Mouse (Mus musculus) testis, postnatal 10 days (tissue): Measurements from ENCODE around the gene Pcolce2.

Source experiments
- DNase-seq: peaks from one replicate; pipeline ENCODE4 v3.0.0; 2021; ENCODE audit warnings: low spot score

The Pcolce2 gene

DNA sequence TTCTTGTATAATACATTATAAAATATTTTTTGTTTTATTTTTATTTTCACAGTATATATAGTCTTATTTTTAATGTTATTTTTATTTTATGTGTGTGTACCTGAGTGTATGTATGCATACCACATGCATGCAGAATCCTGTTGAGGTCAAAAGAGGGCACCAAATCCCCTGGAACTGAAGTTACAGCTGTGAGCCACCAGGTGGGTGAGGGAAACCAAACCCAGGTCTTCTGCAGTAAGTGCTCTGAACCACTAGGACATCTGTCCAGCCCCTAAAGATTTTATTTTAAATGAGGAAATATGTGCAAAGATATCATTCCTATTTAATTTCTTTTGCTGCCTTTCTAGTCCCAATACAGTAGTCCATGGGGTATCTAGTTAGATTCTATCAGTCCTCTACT is 71.5 kb downstream of the Pcolce2 start:
- DNase-seq, result no peak

DNA sequence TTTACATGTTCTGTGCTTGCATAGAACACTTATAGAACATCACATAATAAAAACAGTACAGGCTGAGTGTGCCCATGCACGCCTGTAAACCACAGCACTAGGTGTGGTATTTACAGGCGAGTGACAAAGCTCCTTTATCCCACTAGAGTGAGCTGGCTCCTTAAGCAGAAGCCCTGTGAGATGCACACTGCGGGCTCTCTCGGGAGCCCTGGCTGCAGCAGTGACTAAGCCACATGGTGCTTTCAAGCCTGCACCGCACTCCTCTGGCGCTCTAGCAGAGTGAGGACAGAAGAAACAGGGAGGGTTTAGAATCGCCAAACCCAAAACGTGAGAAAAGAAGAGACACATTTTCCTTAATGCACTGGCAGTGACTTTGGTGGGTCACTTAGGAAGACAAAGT is 75.2 kb downstream of the Pcolce2 start:
- no peak for DNase-seq

DNA sequence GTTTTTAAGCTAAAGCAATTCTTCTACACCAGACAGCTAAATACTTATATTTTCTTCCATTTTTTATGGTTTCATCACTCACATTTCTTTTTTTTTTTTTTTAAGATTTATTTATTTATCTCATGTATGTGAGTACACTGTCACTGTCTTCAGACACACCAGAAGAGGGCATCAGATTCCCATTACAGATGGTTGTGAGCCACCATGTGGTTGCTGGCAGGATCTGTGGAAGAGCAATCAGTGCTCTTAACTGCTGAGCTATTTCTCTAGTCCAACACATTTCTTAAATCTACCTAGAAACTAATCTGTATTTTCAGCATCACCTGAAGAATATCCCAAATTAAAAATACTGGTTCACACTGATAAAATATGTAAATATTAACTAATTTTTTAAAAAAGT is 98.8 kb downstream of the Pcolce2 start:
- no peak for DNase-seq

DNA sequence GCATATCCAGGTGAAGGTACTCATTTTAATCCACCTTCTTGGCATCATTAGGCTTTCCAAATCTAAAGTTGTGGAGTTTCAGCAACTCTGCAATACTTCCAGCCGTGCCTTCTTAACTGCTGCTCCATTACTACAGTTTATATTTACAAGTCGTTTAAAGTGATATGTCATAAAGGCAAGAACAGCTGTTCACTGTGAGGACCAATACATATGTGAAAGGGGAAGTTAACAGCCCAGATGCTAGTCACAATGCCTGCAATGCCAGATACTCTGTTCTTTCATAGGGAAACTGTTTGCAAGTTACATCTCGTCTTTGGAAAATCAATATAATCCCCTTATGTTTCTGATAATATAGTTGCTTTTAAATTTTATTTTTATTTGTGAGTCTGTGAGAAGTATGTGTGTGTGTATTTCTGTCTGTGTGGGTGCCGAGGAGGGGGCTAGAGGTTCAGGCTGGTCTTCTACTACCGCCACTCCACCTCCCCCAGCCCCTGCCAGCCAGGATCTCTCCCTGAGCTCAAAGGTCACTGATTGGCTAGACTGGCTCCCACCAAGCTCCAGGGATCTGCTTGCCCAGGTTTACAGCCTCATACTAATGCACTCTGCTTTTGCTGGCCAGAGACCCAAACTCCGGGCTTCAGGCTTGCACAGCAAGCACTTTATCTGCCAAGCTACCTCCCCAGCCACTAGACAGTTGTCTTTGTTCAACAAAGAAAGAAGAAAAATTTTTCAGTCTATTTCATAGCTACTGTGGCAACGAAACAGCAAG is 107.6 kb downstream of the Pcolce2 start:
- no peak for DNase-seq

DNA sequence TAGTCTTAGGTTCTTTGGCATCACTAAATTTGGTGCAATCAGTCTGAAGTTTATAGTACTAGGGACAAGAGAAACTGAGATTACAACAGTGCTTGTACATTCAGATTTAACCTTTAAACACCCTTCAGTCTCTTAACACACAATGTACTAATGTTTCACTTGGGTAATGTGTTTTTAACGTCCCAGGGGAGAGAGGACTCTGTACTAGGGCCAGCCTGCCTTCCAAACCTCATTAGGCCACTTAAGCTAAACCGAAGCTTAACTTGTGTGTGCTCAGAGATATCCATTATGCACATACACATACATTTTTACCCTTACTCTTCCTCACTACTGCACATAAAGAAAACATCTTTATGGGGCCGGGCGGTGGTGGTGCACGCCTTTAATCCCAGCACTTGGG is 109.9 kb downstream of the Pcolce2 start:
- no peak for DNase-seq
